Mouse (Mus musculus): ENCODE results near the gene Crcp. TPM values are rescaled to one million over a fixed set of nuclear protein-coding genes. Genes with fewer than 3 reads are reported as not detected.

Crcp gene
- polyA plus RNA-seq, 1 experiment from 2014 or later = 38.7 TPM

DNA sequence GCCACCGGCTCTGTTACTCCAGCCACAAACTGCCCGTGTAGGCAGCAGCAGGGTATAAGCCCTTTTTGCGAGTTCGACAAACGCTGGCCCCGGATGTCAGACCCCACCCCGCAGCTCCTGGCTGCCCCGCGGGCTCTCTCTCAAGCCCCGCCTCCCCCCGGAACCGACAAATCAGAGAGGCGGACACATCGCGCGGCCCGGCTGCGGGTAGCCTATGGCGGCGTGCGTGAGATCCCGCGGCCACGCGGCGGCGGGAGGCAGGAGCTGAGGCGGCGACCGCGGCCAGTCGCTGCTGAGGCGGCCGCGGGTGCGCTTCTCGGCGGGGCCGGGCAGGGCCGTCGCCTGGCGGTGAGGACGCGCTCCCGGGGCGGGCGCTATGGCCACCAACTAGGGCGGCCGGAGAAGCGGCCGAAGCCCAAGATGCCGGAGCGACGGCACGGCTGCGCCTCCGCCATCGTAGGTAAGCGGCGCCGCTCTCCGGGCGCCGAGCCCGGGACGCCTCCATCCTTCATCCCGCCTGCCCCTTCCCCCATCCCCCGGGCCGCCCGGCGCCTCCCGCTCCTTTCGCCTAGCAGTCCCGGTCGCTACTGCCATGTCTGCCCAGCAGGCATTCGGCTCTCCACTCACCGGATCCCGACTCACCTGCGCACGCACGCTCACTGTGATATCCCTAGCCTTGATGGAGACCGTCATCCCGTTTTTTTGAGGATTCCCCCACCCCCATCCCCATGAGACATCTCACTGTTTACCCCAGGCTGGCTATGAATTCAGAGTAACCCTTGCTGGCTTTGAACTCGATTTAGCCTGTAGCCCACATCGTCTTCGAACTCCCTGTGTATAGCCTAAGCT lies 50.3 kb downstream of the Crcp start:
- Histone ChIP-seq H3K27ac (ENCODE audit: low read length) (peak overlapping the region; percentile 64; the same call in 1 of the 2 replicates), H3K36me3 (ENCODE audit: control insufficient read depth, insufficient read depth, low read length) (no peaks in the 10 kb centered on the region), H3K9me3 (ENCODE audit: control insufficient read depth, low read length) (no peaks in the 10 kb centered on the region), H3K27me3 (replicated peaks; ENCODE audit: control insufficient read depth, insufficient read depth, low read length) (no peaks in the 10 kb centered on the region), H3K4me1 (ENCODE audit: control insufficient read depth, insufficient read depth, low read length) (peaks cover 14% of the 10 kb centered on the region), H3K9ac (ENCODE audit: low read depth, low read length) (peak overlapping the region; percentile 87), H3K4me2 (ENCODE audit: low read depth, low read length) (peak overlapping the region; percentile 90), H3K4me3 (ENCODE audit: low read length) (peak overlapping the region; percentile 74)
- under 1% methylated on average over 86 of the region's 86 CpGs for WGBS
- ATAC-seq = peak; percentile 98

DNA sequence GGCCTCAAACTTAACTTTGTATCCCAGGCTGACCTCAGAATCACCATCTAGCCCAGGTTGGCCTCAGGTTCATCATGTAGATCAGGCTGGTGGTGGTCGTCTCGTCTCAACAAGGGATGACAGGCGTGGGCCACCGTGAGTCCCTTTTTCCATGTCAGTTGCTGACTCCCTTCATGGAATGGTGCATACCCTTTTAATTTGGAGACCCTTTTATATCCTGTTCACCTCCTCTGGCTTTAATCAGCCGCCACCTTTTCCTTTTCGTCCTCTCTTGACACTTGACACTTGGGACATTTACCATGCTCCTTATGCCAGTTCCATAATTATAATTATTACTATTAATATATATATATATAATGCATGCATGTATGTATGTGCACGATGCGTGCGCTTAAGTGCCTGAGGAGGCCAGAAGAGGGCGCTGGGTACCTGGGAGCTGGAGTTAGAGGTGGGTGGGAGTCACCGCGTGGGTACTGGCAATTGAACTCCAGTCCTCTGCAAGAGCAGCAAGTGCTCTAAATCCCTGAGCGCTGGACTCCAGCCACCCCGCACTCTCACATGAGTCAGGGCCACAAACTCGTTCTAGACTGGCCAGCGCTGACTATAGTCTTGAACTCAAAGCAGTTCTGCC lies 51.1 kb downstream of the Crcp start:
- Histone ChIP-seq H3K9ac (ENCODE audit: low read depth, low read length) (peak overlapping the region; percentile 87), H3K4me3 (ENCODE audit: low read length) (peak overlapping the region; percentile 74), H3K27ac (ENCODE audit: low read length) (no peak overlapping the region), H3K9me3 (ENCODE audit: control insufficient read depth, low read length) (no peaks in the 10 kb centered on the region), H3K4me2 (ENCODE audit: low read depth, low read length) (peak overlapping the region; percentile 90), H3K4me1 (ENCODE audit: control insufficient read depth, insufficient read depth, low read length) (peaks cover 14% of the 10 kb centered on the region), H3K27me3 (replicated peaks; ENCODE audit: control insufficient read depth, insufficient read depth, low read length) (no peaks in the 10 kb centered on the region), H3K36me3 (ENCODE audit: control insufficient read depth, insufficient read depth, low read length) (no peaks in the 10 kb centered on the region)
- ATAC-seq = no peak
- 78% methylated on average over 16 of the region's 16 CpGs for WGBS

GRCm38 (mm10) chr5:130081181-130081881 lies 52.2 kb downstream of the Crcp start:
- Histone ChIP-seq H3K27ac (ENCODE audit: low read length) (no peak overlapping the region), H3K9ac (ENCODE audit: low read depth, low read length) (no peak overlapping the region), H3K36me3 (ENCODE audit: control insufficient read depth, insufficient read depth, low read length) (no peaks in the 10 kb centered on the region), H3K4me2 (ENCODE audit: low read depth, low read length) (no peak overlapping the region), H3K4me1 (ENCODE audit: control insufficient read depth, insufficient read depth, low read length) (peaks cover 14% of the 10 kb centered on the region), H3K4me3 (ENCODE audit: low read length) (no peak overlapping the region), H3K27me3 (replicated peaks; ENCODE audit: control insufficient read depth, insufficient read depth, low read length) (no peaks in the 10 kb centered on the region), H3K9me3 (ENCODE audit: control insufficient read depth, low read length) (no peaks in the 10 kb centered on the region)
- 96% methylated on average over 8 of the region's 8 CpGs for WGBS
- ATAC-seq = no peak

DNA sequence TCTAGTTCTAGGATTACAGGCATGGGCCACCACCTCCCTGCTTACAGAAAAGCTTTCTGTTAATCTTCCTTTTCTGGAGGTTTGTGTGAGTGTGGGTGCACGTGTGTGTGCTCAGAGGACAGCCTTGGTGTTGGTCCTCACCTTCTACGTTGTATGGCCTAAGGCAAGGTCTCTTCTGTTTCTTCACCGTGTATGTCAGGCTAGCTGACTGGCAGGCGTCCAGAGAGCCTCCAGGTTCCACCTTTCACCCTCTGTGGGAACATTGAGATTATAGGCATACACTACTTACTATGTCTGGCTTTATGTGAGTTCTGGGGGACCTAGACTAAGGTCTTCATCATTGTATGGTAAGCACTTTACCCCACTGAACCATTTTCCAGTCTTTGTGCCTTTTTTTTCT lies 53.3 kb downstream of the Crcp start:
- WGBS = 74% methylated on average over 4 of the region's 4 CpGs
- peaks cover 14% of the 10 kb centered on the region for H3K4me1 ChIP-seq (ENCODE audit: control insufficient read depth, insufficient read depth, low read length)

GRCm38 (mm10) chr5:130084271-130084670 lies 55.2 kb downstream of the Crcp start:
- 73% methylated on average over 3 of the region's 3 CpGs for WGBS

More for the DNA sequence above, 53.3 kb downstream of the Crcp start:
- ATAC-seq = no peak
- no peaks in the 10 kb centered on the region for H3K9me3 ChIP-seq (ENCODE audit: control insufficient read depth, low read length)
- no peak overlapping the region for H3K4me3 ChIP-seq (ENCODE audit: low read length)
- no peaks in the 10 kb centered on the region for H3K36me3 ChIP-seq (ENCODE audit: control insufficient read depth, insufficient read depth, low read length)
- no peaks in the 10 kb centered on the region for H3K27me3 ChIP-seq (replicated peaks; ENCODE audit: control insufficient read depth, insufficient read depth, low read length)
- no peak overlapping the region for H3K4me2 ChIP-seq (ENCODE audit: low read depth, low read length)
- no peak overlapping the region for H3K9ac ChIP-seq (ENCODE audit: low read depth, low read length)
- no peak overlapping the region for H3K27ac ChIP-seq (ENCODE audit: low read length)

GRCm38 (mm10) chr5:130088008-130088407 lies 58.9 kb downstream of the Crcp start:
- Histone ChIP-seq H3K4me3 (ENCODE audit: low read length) (no peak overlapping the region), H3K4me1 (ENCODE audit: control insufficient read depth, insufficient read depth, low read length) (peaks cover 5% of the 10 kb centered on the region; the same call in 1 of the 2 replicates), H3K36me3 (ENCODE audit: control insufficient read depth, insufficient read depth, low read length) (0 out of 2 replicates have a peak, but pooled peaks cover 4% of the 10 kb centered on the region), H3K9ac (ENCODE audit: low read depth, low read length) (no peak overlapping the region), H3K27me3 (replicated peaks; ENCODE audit: control insufficient read depth, insufficient read depth, low read length) (no peaks in the 10 kb centered on the region), H3K27ac (ENCODE audit: low read length) (no peak overlapping the region), H3K4me2 (ENCODE audit: low read depth, low read length) (no peak overlapping the region), H3K9me3 (ENCODE audit: control insufficient read depth, low read length) (no peaks in the 10 kb centered on the region)
- WGBS = 85% methylated on average over 7 of the region's 7 CpGs
- no peak for ATAC-seq

More at GRCm38 (mm10) chr5:130084271-130084670, 55.2 kb downstream of the Crcp start:
- Histone ChIP-seq H3K9ac (ENCODE audit: low read depth, low read length) (no peak overlapping the region), H3K4me1 (ENCODE audit: control insufficient read depth, insufficient read depth, low read length) (peaks cover 14% of the 10 kb centered on the region), H3K4me3 (ENCODE audit: low read length) (no peak overlapping the region), H3K27me3 (replicated peaks; ENCODE audit: control insufficient read depth, insufficient read depth, low read length) (no peaks in the 10 kb centered on the region), H3K36me3 (ENCODE audit: control insufficient read depth, insufficient read depth, low read length) (no peaks in the 10 kb centered on the region), H3K4me2 (ENCODE audit: low read depth, low read length) (no peak overlapping the region), H3K27ac (ENCODE audit: low read length) (no peak overlapping the region; the same call in 1 of the 2 replicates), H3K9me3 (ENCODE audit: control insufficient read depth, low read length) (no peaks in the 10 kb centered on the region)
- no peak for ATAC-seq

DNA sequence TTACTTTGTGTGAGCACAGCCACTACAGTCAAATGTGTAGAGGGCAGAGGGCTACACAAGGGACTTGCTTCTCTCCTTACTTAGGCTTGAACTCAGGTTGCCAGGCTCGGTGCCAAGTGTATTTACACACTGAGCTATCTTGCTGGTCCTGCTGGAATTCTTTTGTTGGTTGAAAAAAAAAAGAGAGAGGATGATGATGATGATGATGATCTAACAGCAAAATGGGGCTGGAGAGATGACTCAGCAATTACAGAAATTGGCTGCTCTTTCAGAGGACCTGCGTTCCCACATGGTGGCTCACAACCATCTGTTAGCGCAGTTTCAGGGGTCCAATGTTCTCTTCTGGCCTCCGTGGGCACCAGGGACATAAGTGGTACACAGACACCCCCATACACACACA lies 59.5 kb downstream of the Crcp start:
- Histone ChIP-seq H3K36me3 (ENCODE audit: control insufficient read depth, insufficient read depth, low read length) (0 out of 2 replicates have a peak, but pooled peaks cover 4% of the 10 kb centered on the region), H3K27ac (ENCODE audit: low read length) (no peak overlapping the region), H3K4me1 (ENCODE audit: control insufficient read depth, insufficient read depth, low read length) (peaks cover 5% of the 10 kb centered on the region; the same call in 1 of the 2 replicates), H3K9ac (ENCODE audit: low read depth, low read length) (no peak overlapping the region), H3K9me3 (ENCODE audit: control insufficient read depth, low read length) (no peaks in the 10 kb centered on the region), H3K4me3 (ENCODE audit: low read length) (no peak overlapping the region), H3K27me3 (replicated peaks; ENCODE audit: control insufficient read depth, insufficient read depth, low read length) (no peaks in the 10 kb centered on the region), H3K4me2 (ENCODE audit: low read depth, low read length) (no peak overlapping the region)
- ATAC-seq = no peak
- 86% methylated on average over 4 of the region's 4 CpGs for WGBS

DNA sequence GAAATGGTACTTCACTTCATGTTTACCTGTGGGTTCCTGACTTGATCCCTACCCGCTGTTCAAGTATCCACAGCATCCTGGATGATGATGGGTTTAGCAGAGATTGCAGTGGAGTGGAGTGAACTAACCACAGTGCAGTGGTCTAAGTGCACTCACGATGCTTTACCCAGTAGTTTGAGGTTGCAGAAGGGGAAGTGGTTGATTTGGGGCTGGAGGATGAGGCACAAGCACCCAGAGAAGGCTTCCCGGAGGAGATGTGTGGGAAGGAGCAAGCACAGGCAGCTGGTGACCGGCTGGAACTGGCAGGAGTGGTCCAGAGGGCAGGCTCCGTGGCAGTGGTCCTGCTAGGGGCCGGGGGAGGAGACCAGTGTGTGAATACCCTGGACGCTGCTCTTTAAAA lies 60.1 kb downstream of the Crcp start:
- H3K9ac ChIP-seq (ENCODE audit: low read depth, low read length) = no peak overlapping the region
- H3K4me3 ChIP-seq (ENCODE audit: low read length) = no peak overlapping the region
- no peaks in the 10 kb centered on the region for H3K9me3 ChIP-seq (ENCODE audit: control insufficient read depth, low read length)
- no peaks in the 10 kb centered on the region for H3K27me3 ChIP-seq (replicated peaks; ENCODE audit: control insufficient read depth, insufficient read depth, low read length)
- no peak for ATAC-seq
- H3K36me3 ChIP-seq (ENCODE audit: control insufficient read depth, insufficient read depth, low read length) = 0 out of 2 replicates have a peak, but pooled peaks cover 4% of the 10 kb centered on the region
- 72% methylated on average over 7 of the region's 7 CpGs for WGBS
- no peak overlapping the region for H3K4me2 ChIP-seq (ENCODE audit: low read depth, low read length)
- H3K27ac ChIP-seq (ENCODE audit: low read length) = no peak overlapping the region
- peaks cover 5% of the 10 kb centered on the region; the same call in 1 of the 2 replicates for H3K4me1 ChIP-seq (ENCODE audit: control insufficient read depth, insufficient read depth, low read length)

Data from intestine, embryonic 16.5 days (tissue).